In genomic region chr11:59963364-59964162, GRCm38 (mm10) we compare ENCODE assay signal across 8 mouse cellular contexts. TPM values are rescaled to one million over a fixed set of nuclear protein-coding genes. Genes with fewer than 3 reads are reported as not detected.
A peak's percentile ranks its signal among the peaks of the same experiment; 100 is the strongest.
DNase-seq lines count a peak whose midpoint lies in the region; ATAC-seq and TF ChIP-seq lines count a peak whose summit lies in the region.

No protein-coding gene starts in this region.

- WGBS in heart, adult 2 months, result 12% methylated on average over 34 of the region's 34 CpGs
- 5% methylated on average over 34 of the region's 34 CpGs for WGBS in hindbrain, embryonic 13.5 days
- 5% methylated on average over 34 of the region's 34 CpGs for WGBS in midbrain, embryonic 13.5 days

- ATAC-seq in hindbrain, embryonic 13.5 days (ENCODE audit: low FRiP score), result no peak
- no peak for ATAC-seq in midbrain, embryonic 13.5 days

- no peaks in the 10 kb centered on the region for H3K79me2 ChIP-seq in heart, adult 2 months (replicated peaks; ENCODE audit: control insufficient read depth, insufficient read depth, low read length)

- no peak for TF ChIP-seq CTCF in heart, adult 2 months (IDR thresholded peaks at IDR 0.05)

- H3K36me3 ChIP-seq in heart, adult 2 months (ENCODE audit: control insufficient read depth, insufficient read depth, low read length), result no peaks in the 10 kb centered on the region; the same call in 1 of the 2 replicates
- H3K36me3 ChIP-seq in hindbrain, embryonic 13.5 days, result peaks cover 20% of the 10 kb centered on the region
- H3K36me3 ChIP-seq in midbrain, embryonic 13.5 days, result peaks cover 24% of the 10 kb centered on the region

- H3K9ac ChIP-seq in heart, adult 2 months (ENCODE audit: low read depth, low read length), result peak overlapping the region; percentile 66
- H3K9ac ChIP-seq in hindbrain, embryonic 13.5 days, result peak overlapping the region; percentile 67
- peak overlapping the region; percentile 44; the same call in 1 of the 2 replicates for H3K9ac ChIP-seq in midbrain, embryonic 13.5 days (replicated peaks)

- DNase-seq in heart, adult 2 months, result peak; percentile 25 to 50
- no peak for DNase-seq in heart, postnatal 25 days (ENCODE audit: low spot score)
- DNase-seq in B cell, adult 2 months, result peak; percentile 19 to 22
- DNase-seq in embryo, embryonic 10 days (ENCODE audit: low spot score), result peak; percentile 43
- DNase-seq in ovary, postnatal 10 days (ENCODE audit: low spot score), result no peak
- no peak for DNase-seq in spleen, postnatal 14 days (ENCODE audit: low spot score in 2 of 2)

- TF ChIP-seq POLR2A in heart, adult 2 months (IDR thresholded peaks at IDR 0.05; ENCODE audit: insufficient read depth, low read depth, low read length), result peak; percentile 41; the same call in 1 of the 2 replicates

- H3K4me2 ChIP-seq in hindbrain, embryonic 13.5 days, result peak overlapping the region; percentile 86
- H3K4me2 ChIP-seq in midbrain, embryonic 13.5 days (replicated peaks), result peak overlapping the region; percentile 87

- no peaks in the 10 kb centered on the region for H3K27me3 ChIP-seq in heart, adult 2 months (ENCODE audit: control insufficient read depth, insufficient read depth, low read length)
- peaks cover 63% of the 10 kb centered on the region for H3K27me3 ChIP-seq in hindbrain, embryonic 13.5 days
- H3K27me3 ChIP-seq in midbrain, embryonic 13.5 days, result peaks cover 37% of the 10 kb centered on the region

- TF ChIP-seq EP300 in heart, adult 2 months (IDR thresholded peaks at IDR 0.05; ENCODE audit: insufficient read depth, low read depth, low read length), result no peak

- peaks cover 8% of the 10 kb centered on the region for H3K4me1 ChIP-seq in heart, adult 2 months (ENCODE audit: control insufficient read depth, insufficient read depth, low read length)
- H3K4me1 ChIP-seq in hindbrain, embryonic 13.5 days (replicated peaks), result peaks cover 32% of the 10 kb centered on the region
- H3K4me1 ChIP-seq in midbrain, embryonic 13.5 days (replicated peaks), result peaks cover 23% of the 10 kb centered on the region

- H3K4me3 ChIP-seq in heart, adult 2 months, result peak overlapping the region; percentile 55
- peak overlapping the region; percentile 42 for H3K4me3 ChIP-seq in hindbrain, embryonic 13.5 days
- H3K4me3 ChIP-seq in midbrain, embryonic 13.5 days (replicated peaks), result peak overlapping the region; percentile 46

- intact Hi-C loops in heart, adult 2 months (cut with DNase I), result loop anchor here (2.0 kb wide), 2 partner anchors 65 to 113 kb away; no protein-coding TSS in a partner anchor
- intact Hi-C loops in heart, postnatal 25 days (cut with DNase I), result loop anchor here (2.0 kb wide), 1 partner anchor 113 kb away; no protein-coding TSS in a partner anchor

- no peaks in the 10 kb centered on the region for H3K9me3 ChIP-seq in hindbrain, embryonic 13.5 days
- H3K9me3 ChIP-seq in midbrain, embryonic 13.5 days, result no peaks in the 10 kb centered on the region

- peak overlapping the region; percentile 95 for H3K27ac ChIP-seq in heart, adult 2 months
- no peak overlapping the region for H3K27ac ChIP-seq in hindbrain, embryonic 13.5 days
- no peak overlapping the region for H3K27ac ChIP-seq in midbrain, embryonic 13.5 days

RNA-seq across cellular contexts. Expression of gene Rasd1, which starts 1.2 kb away (rescaled TPM):
- total RNA-seq in heart, adult 2 months (2021), result 1 to 10 TPM; 5.7 to 6.6 TPM
- 4.6 and 6.8 TPM in 2 replicates for polyA plus RNA-seq in heart, adult 2 months (2012; rRNA removed)
- 1 to 10 TPM; 6.4 to 6.5 TPM for total RNA-seq in heart, postnatal 25 days (2021)
- polyA plus RNA-seq in hindbrain, embryonic 13.5 days (2015; fragmentation: Nextera tagmentation; extraction: Ambion mirVana), result 0.93 and 1.2 TPM in 2 replicates
- 0.72 and 1.3 TPM in 2 replicates for polyA plus RNA-seq in midbrain, embryonic 13.5 days (2015; fragmentation: Nextera tagmentation; extraction: Ambion mirVana)

RNA-seq across cellular contexts. Expression of gene Med9, which starts 15.6 kb away (rescaled TPM):
- total RNA-seq in heart, adult 2 months (2021), result 10 to 100 TPM; 24.0 to 25.5 TPM
- 24.0 and 28.1 TPM in 2 replicates for polyA plus RNA-seq in heart, adult 2 months (2012; rRNA removed)
- total RNA-seq in heart, postnatal 25 days (2021), result 10 to 100 TPM; 23.5 to 24.7 TPM
- 33.9 and 34.1 TPM in 2 replicates for polyA plus RNA-seq in hindbrain, embryonic 13.5 days (2015; fragmentation: Nextera tagmentation; extraction: Ambion mirVana)
- 34.1 and 34.9 TPM in 2 replicates for polyA plus RNA-seq in midbrain, embryonic 13.5 days (2015; fragmentation: Nextera tagmentation; extraction: Ambion mirVana)

Comparison
In these comparisons a context has a peak if more than half of its experiments do, and no peak if none do; other contexts are left out.
1. DNase-seq: peak in heart, adult 2 months (2 of 2), B cell, adult 2 months (2 of 2) and embryo, embryonic 10 days (single experiment); none in heart, postnatal 25 days (single experiment), ovary, postnatal 10 days (single experiment) and spleen, postnatal 14 days (0 of 2).
2. Peak in every context shown above with its lines, with median percentiles within 50 percentile points of each other: H3K4me3 ChIP-seq and H3K9ac ChIP-seq.